Mouse (Mus musculus): ENCODE results near the gene Plaa.
A peak's percentile ranks its signal among the peaks of the same experiment; 100 is the strongest.
"Not testable (repeated sequence)": the region's sequence is repeated elsewhere in the genome, so short reads cannot be mapped to it uniquely, and the experiment has no call there.

The Plaa gene

GRCm38 (mm10) chr4:94603031-94603629 lies at the start of gene Plaa:
Gene Plaa (minus strand): TSS chr4:94603244.
- DNase-seq (ENCODE audit: extremely low spot score, low spot score): peak; percentile 95

- DNase-seq (ENCODE audit: extremely low spot score, low spot score): not testable (repeated sequence)
Measured at GRCm38 (mm10) chr4:94650426-94651175, 47.6 kb upstream of the Plaa start.

GRCm38 (mm10) chr4:94649920-94650319 lies 46.9 kb upstream of the Plaa start, which contains the start of gene Lrrc19:
Gene Lrrc19 (minus strand): TSS chr4:94650144.
- DNase-seq (ENCODE audit: extremely low spot score, low spot score): no peak

GRCm38 (mm10) chr4:94643141-94643540 lies 40.1 kb upstream of the Plaa start:
- DNase-seq (ENCODE audit: extremely low spot score, low spot score): no peak

GRCm38 (mm10) chr4:94620077-94620476 lies 17.0 kb upstream of the Plaa start:
- DNase-seq (ENCODE audit: extremely low spot score, low spot score): no peak

- no peak for DNase-seq (ENCODE audit: extremely low spot score, low spot score)
Measured at GRCm38 (mm10) chr4:94614627-94615006, 11.6 kb upstream of the Plaa start.

- peak; percentile 96 for DNase-seq (ENCODE audit: extremely low spot score, low spot score)
Measured at GRCm38 (mm10) chr4:94613972-94614626, 11.1 kb upstream of the Plaa start, which contains the start of gene Ift74. Gene Ift74 (plus strand): TSS chr4:94614491.

- DNase-seq (ENCODE audit: extremely low spot score, low spot score): no peak
Measured at GRCm38 (mm10) chr4:94610339-94610738, 7.3 kb upstream of the Plaa start.

GRCm38 (mm10) chr4:94605591-94605990 lies 2.5 kb upstream of the Plaa start:
- DNase-seq (ENCODE audit: extremely low spot score, low spot score): no peak

GRCm38 (mm10) chr4:94604452-94605019 lies 1.5 kb upstream of the Plaa start:
- no peak for DNase-seq (ENCODE audit: extremely low spot score, low spot score)

- DNase-seq (ENCODE audit: extremely low spot score, low spot score): no peak
Measured at GRCm38 (mm10) chr4:94602496-94603030, 481 bp downstream of the Plaa start.

GRCm38 (mm10) chr4:94601395-94601794 lies 1.6 kb downstream of the Plaa start:
- no peak for DNase-seq (ENCODE audit: extremely low spot score, low spot score)

GRCm38 (mm10) chr4:94592709-94593108 lies 10.3 kb downstream of the Plaa start:
- no peak for DNase-seq (ENCODE audit: extremely low spot score, low spot score)

- DNase-seq (ENCODE audit: extremely low spot score, low spot score): no peak
Measured at GRCm38 (mm10) chr4:94591765-94592381, 11.2 kb downstream of the Plaa start.

GRCm38 (mm10) chr4:94572677-94573076 lies 30.4 kb downstream of the Plaa start:
- DNase-seq (ENCODE audit: extremely low spot score, low spot score): no peak

GRCm38 (mm10) chr4:94564297-94564696 lies 38.7 kb downstream of the Plaa start:
- DNase-seq (ENCODE audit: extremely low spot score, low spot score): no peak

GRCm38 (mm10) chr4:94561954-94562648 lies 40.9 kb downstream of the Plaa start:
- no peak for DNase-seq (ENCODE audit: extremely low spot score, low spot score)

GRCm38 (mm10) chr4:94560316-94560715 lies 42.7 kb downstream of the Plaa start:
- DNase-seq (ENCODE audit: extremely low spot score, low spot score): no peak

GRCm38 (mm10) chr4:94559266-94559665 lies 43.8 kb downstream of the Plaa start:
- no peak for DNase-seq (ENCODE audit: extremely low spot score, low spot score)

- DNase-seq (ENCODE audit: extremely low spot score, low spot score): no peak
Measured at GRCm38 (mm10) chr4:94557145-94557544, 45.9 kb downstream of the Plaa start.

All from neural tube, embryonic 10.5 days (tissue).